Mouse (Mus musculus) left cerebral cortex, adult 8-10 months (tissue): ENCODE results near the gene Akain1. TPM values are rescaled to one million over a fixed set of nuclear protein-coding genes. Genes with fewer than 3 reads are reported as not detected.
A peak's percentile ranks its signal among the peaks of the same experiment; 100 is the strongest.

Experiments used
- DNase-seq, 2 experiments: peaks; one replicate each; pipeline ENCODE4 v3.0.0; 2022; ENCODE audit warnings: low spot score in 2 of 2
- total RNA-seq, 4 experiments: library from RNA; stranded (reverse); gene quantifications; 2 replicates each; pipeline ENCODE4 v1.2.4; 2022

Akain1 gene
- total RNA-seq, 4 experiments from 2014 or later: 5.4 to 8.5 (median 6.4) TPM

DNA sequence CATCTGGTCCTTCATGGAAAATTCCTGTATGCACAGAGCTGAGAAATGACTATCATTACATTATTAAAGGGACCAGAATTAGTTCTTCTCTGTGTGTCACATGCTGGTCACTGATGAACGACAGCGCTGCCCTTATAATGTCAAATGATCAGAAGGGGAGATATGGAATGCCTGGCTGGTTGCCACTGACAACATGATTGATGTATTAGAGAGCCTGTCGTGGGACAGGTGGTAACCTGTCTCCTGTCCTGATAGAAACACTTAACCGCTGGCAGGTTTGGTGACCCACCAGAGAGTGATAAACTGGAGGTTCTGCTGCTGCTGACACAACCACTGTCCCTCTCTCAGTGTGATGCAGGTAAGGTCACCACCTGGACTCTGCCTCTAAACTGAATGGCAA is 40.1 kb downstream of the Akain1 start:
- DNase-seq: no peak

- DNase-seq: no peak
These were observed 48.0 kb downstream of the Akain1 start for GRCm38 (mm10) chr17:69487116-69487515.

DNA sequence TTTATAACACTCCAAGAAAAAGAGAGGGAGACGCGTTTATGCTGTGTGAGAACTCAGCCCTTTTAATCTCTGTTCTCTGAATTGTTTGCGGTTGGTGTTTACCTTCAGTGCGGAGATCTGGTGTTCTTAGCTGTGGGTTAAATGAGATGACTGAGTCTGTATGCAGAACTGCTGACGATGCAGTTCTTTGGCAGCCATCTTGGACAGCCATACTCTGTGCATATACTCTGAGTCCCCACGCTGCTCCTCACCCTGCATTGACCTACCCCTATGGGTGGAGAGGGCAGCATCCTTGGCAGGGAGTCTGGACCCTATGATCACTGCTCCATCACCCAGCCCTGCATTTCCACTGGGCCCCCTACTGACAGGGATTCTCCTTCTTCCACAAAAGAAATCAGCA is 48.8 kb downstream of the Akain1 start:
- no peak for DNase-seq

- DNase-seq: no peak
These were observed 49.7 kb downstream of the Akain1 start for GRCm38 (mm10) chr17:69488826-69489225.

DNA sequence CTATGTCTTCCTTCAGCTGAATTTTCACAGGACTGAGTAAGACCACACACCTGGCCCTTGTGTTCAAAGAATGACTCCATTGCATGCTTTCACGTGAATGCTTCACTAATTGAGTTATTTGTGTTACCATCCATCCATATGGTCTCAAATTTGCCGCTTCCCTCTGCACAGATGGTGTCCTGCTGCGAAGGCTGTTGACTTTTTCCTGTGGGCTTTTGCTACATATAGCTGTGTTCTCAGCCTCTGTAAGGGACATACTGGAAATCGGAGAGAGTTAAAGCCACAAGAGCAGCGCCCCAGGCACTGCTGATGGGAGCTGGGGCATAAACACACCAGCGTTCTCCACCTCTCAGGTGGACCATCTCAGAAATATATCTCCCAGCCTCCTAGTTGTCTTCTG is 53.2 kb downstream of the Akain1 start:
- peak in 1 of 2 experiments; percentile 30 for DNase-seq

GRCm38 (mm10) chr17:69495531-69495930 is 56.4 kb downstream of the Akain1 start:
- no peak for DNase-seq

- DNase-seq: no peak
These were observed 57.0 kb downstream of the Akain1 start for GRCm38 (mm10) chr17:69496125-69496524.

GRCm38 (mm10) chr17:69497315-69497714 is 58.2 kb downstream of the Akain1 start:
- no peak for DNase-seq

- DNase-seq: no peak
These were observed 59.8 kb downstream of the Akain1 start for GRCm38 (mm10) chr17:69498913-69499312.

DNA sequence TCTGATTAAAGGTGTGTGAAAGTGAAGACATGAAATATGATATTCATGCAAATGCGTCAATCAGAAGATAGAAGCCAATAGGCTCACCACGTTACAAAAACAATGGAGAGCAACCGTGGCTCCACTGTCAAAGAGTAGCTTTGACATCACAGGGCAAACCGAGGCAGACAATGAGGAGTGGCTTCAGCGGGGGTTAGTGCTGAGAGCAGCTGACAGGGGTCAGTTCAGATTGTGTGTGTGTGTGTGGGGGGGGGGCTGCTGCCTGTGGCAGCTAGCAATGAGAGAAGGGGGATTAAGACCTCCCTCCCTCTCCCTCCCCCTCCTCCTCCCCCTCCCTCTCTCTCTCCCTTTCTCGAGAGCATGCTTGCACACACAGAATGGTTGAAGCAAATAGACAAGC is 60.3 kb downstream of the Akain1 start:
- DNase-seq: no peak

- no peak for DNase-seq
These were observed 66.9 kb downstream of the Akain1 start for GRCm38 (mm10) chr17:69506070-69506469.

DNA sequence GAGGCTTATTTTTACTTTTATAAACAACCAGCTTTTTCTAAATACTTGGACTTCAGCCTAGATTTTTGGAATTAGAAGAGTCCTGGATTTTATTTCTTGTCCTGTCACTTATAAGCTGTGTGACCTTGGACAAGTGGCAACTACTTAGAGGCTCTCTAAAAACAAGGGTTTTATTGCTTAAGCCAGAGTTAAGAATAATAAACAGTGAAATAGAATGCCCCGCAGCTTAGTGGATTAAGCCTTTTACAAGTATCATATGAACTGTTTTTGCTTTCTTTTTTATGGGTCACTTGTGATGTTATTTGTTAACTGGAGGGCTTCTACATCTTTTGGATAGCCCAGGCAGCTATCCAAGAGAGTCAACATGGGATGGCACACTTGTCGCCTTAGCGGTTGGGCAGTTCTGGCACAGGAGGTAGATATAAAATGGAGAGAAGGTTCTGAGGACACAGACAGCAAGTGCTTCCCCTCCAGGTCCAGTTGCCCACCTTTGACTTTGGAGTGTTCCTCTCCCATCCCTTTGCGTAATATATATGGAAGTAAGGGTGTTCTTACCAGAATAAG is 77.3 kb downstream of the Akain1 start:
- DNase-seq: no peak

DNA sequence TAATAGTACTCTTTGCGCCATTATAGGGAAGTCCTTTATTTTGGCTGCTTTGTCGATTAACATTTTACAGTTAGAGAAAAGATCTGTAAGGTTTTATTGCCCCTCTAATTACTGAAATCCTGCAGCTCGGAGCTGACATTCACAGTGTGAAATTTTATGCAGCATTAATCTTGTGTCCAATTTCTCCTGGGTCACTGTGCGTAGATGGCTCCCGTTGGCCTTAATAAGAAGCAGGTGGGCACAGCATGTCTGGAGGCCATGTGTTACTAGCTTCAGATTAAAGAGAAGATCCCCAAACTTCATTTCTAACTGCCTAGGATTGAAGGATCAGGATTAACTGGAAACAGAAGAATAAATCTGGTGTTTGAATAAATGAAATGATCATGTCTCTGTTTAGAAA is 92.3 kb downstream of the Akain1 start:
- no peak for DNase-seq

Other genes with a start within 250 kb of the Akain1 start
- 10 to 100 TPM; 23.9 to 26.8 (median 25.3) TPM for gene Zbtb14, start 56.3 kb upstream of the Akain1 start, total RNA-seq